8 mouse cellular contexts compared by ENCODE assay signal in the genomic region with DNA sequence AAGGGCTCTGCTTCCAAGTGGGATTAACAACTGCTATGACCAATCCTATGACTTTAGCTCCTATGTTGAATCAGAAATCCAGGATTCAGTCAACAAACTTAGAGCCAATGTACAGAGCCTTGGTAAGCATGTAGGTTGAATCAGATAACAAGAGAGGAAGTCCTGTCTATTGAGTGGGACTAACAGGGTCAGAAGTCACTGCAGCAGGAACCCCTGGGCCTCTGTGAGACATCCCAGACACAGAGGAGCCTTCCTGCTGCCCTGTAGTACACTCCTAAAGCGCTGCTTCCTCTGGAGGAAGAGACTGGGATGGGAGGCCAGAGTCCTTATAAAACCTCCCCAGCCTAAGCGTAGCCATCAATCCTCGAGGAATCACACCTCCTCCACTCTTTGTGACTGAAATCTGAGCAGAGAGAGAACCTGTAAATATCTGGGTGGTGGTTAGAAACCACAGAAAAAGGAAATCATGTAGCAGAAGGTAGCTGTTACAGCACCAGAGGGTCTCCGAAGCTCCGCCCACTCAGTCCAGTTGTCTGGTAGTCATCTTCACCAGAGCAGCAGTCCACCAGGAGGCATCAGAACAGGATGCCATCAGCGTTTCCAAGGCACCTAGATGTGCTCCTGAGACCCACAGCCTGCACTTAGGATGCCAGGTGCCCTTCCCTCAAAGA. TPM values are rescaled to one million over a fixed set of nuclear protein-coding genes. Genes with fewer than 3 reads are reported as not detected.
A peak's percentile ranks its signal among the peaks of the same experiment; 100 is the strongest.
DNase-seq lines count a peak whose midpoint lies in the region; ATAC-seq and TF ChIP-seq lines count a peak whose summit lies in the region.

No protein-coding gene starts in this region.

- no peaks in the 10 kb centered on the region for H3K27me3 ChIP-seq in intestine, postnatal 0 days (replicated peaks; ENCODE audit: control insufficient read depth, insufficient read depth, low read length)

- ATAC-seq in activated CD4-positive, CD25-positive, alpha-beta regulatory T cell, adult 4 months: peak; percentile 29
- no peak for ATAC-seq in intestine, postnatal 0 days
- ATAC-seq in megakaryocyte, adult 5-6 weeks (ENCODE audit: poor library complexity, severe bottlenecking): peak; percentile 28

- H3K36me3 ChIP-seq in intestine, postnatal 0 days (ENCODE audit: control insufficient read depth, insufficient read depth): no peaks in the 10 kb centered on the region

- peaks cover 12% of the 10 kb centered on the region; the same call in 1 of the 2 replicates for H3K4me1 ChIP-seq in intestine, postnatal 0 days (replicated peaks; ENCODE audit: control insufficient read depth, insufficient read depth, low read length)

- peak; percentile 24; the same call in 1 of the 2 replicates for TF ChIP-seq CTCF in intestine, postnatal 0 days (IDR thresholded peaks at IDR 0.05; ENCODE audit: low read depth)

- no peaks in the 10 kb centered on the region for H3K9me3 ChIP-seq in intestine, postnatal 0 days (ENCODE audit: control insufficient read depth)

- H3K4me3 ChIP-seq in intestine, postnatal 0 days (ENCODE audit: low read depth, low read length): no peak overlapping the region

- no peak overlapping the region for H3K4me2 ChIP-seq in intestine, postnatal 0 days (replicated peaks; ENCODE audit: low read depth)

- WGBS in intestine, postnatal 0 days: 45% methylated on average over 6 of the region's 6 CpGs

- no peak overlapping the region for H3K27ac ChIP-seq in intestine, postnatal 0 days (ENCODE audit: low read depth, low read length)

- H3K9ac ChIP-seq in intestine, postnatal 0 days (ENCODE audit: low read depth, low read length): no peak overlapping the region

- DNase-seq in kidney, adult 11 months: peak; percentile 36
- no peak for DNase-seq in kidney, adult 8-10 months
- no peak for DNase-seq in frontal cortex, adult 2 months (ENCODE audit: extremely low spot score in 1 of 2, low spot score in 1 of 2)
- DNase-seq in testis, postnatal 10 days (ENCODE audit: low spot score): no peak
- no peak for DNase-seq in frontal cortex, postnatal 14 days (ENCODE audit: low spot score in 2 of 2)

RNA-seq across cellular contexts. Expression of a gene that starts 11.7 kb away (rescaled TPM):
- 10 to 100 TPM; 50.1 to 73.2 TPM for polyA plus RNA-seq in activated CD4-positive, CD25-positive, alpha-beta regulatory T cell, adult 4 months (2017; shearing (Covaris generic))
- polyA plus RNA-seq in intestine, postnatal 0 days (2015; fragmentation: Nextera tagmentation; extraction: Ambion mirVana): 9.5 and 10.9 TPM in 2 replicates
- total RNA-seq in megakaryocyte, adult 5-6 weeks (2015): 15.9 and 21.9 TPM in 2 replicates
- 84.3 and 87.5 TPM in 2 replicates for total RNA-seq in megakaryocyte, adult 5-6 weeks (2017)
- polyA plus RNA-seq in frontal cortex, adult 2 months (2012; rRNA removed): 70.4 and 90.1 TPM in 2 replicates

RNA-seq across cellular contexts. Expression of a gene that starts 53.4 kb away (rescaled TPM):
- 10 to 100 TPM; 15.6 to 15.8 TPM for polyA plus RNA-seq in activated CD4-positive, CD25-positive, alpha-beta regulatory T cell, adult 4 months (2017; shearing (Covaris generic))
- 6.0 and 6.1 TPM in 2 replicates for polyA plus RNA-seq in intestine, postnatal 0 days (2015; fragmentation: Nextera tagmentation; extraction: Ambion mirVana)
- total RNA-seq in megakaryocyte, adult 5-6 weeks (2015): 4.4 and 8.4 TPM in 2 replicates
- total RNA-seq in megakaryocyte, adult 5-6 weeks (2017): 4.9 and 6.5 TPM in 2 replicates
- polyA plus RNA-seq in frontal cortex, adult 2 months (2012; rRNA removed): 27.7 and 28.4 TPM in 2 replicates
